In the genomic region with DNA sequence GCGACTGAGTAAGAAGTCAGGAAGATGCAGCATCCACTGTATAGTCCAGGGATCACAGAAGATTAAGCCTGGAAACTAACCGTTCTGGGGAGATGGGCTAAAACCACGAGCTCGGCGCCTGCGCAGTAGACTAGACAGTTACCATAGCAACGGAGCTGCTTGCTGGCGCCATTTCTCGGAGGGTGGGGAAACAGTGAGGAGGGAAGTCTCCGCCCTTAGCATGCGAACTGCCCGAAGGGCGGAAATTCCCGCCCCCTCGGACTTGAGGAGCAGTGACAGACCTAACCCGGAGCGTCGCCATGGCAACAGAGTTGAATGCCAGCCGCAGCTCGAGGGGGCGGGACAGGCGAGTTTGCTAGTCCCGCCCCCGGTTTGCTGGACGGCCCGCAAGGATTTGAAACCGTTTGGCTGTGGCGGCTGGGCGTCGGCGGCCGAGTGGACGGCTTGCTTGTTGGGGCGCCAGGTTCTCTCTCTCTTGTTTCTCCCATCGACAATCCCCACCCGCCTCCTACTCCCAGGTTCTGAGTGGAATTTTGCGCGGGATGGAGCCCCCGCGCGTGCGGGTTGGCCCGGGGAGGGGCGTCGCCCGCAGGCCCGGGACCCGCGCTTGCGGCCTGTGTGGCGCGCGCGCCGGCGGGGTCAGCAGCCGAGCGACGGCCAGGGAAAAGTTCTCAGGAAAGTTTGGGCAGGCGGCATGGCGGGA, we compare ENCODE assay signal across 8 mouse cellular contexts. TPM values are rescaled to one million over a fixed set of nuclear protein-coding genes. Genes with fewer than 3 reads are reported as not detected.
DNase-seq lines count a peak whose midpoint lies in the region; ATAC-seq lines count a peak whose summit lies in the region.

A gene (plus strand): TSS at position 304 of the 703 bp plus-strand sequence.

- ATAC-seq in megakaryocyte progenitor cell, adult 5-6 weeks (replicated peaks; ENCODE audit: poor library complexity), result peak; percentile 99

- peak; percentile 97 for DNase-seq in adipocyte (ENCODE audit: low spot score)
- DNase-seq in embryo, embryonic 10 days (ENCODE audit: low spot score), result peak; percentile 99
- DNase-seq in gastrocnemius, postnatal 10 days, result peak; percentile 94
- peak; percentile 99 for DNase-seq in induced T-regulatory cell, adult 2 months (ENCODE audit: low read depth)
- DNase-seq in left cerebral cortex, adult 9 months (ENCODE audit: low spot score in 2 of 2), result peak; percentile 97 to 98
- peak; percentile 94 for DNase-seq in right cerebral cortex, postnatal 14 days
- DNase-seq in urinary bladder, postnatal 36 days (ENCODE audit: low spot score in 2 of 2), result peak; percentile 93 to 97

RNA-seq across cellular contexts. Expression of the gene that starts here (rescaled TPM):
- 10 to 100 TPM in 1 of 2 experiments, 1 to 10 TPM in 1; 8.6 to 10.7 TPM for total RNA-seq in gastrocnemius, postnatal 10 days (2021)
- total RNA-seq in megakaryocyte progenitor cell, adult 5-6 weeks (2015), result 0.12 and 1.2 TPM in 2 replicates
- total RNA-seq in megakaryocyte progenitor cell, adult 5-6 weeks (2017), result 1.3 TPM in 1 of 2 replicates, not detected in the other

Comparison
In these comparisons a context has a peak if more than half of its experiments do, and no peak if none do; other contexts are left out.
1. Peak in every context shown above with its lines: DNase-seq and ATAC-seq.
2. RNA of the gene that starts here (total RNA-seq): 8.6 to 10.7 TPM in gastrocnemius, postnatal 10 days; 0.12 to 1.3 TPM in megakaryocyte progenitor cell, adult 5-6 weeks; every median in the first group is over 4 times any median in the second.